ENCODE assay signal across 8 mouse cellular contexts in the genomic region with DNA sequence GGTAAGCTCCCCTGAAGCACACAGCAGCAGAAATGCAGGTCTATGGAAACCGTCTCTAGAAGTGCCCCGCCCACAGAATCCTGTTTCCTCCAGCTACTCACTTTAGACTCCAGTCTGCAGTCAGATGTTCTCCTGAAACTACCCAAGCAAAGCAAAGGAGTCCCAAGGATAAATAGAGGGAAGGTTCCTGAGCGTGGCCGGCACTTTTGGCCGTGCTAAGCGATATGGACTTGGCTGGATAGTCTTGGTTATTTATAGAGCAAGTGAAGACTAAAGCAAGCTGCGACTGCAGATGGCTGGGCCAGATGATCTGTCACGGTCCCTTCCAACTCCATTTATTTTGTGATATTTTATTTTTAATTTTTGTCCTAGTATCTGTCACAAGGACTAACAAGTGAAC.
DNase-seq lines count a peak whose midpoint lies in the region; ATAC-seq and TF ChIP-seq lines count a peak whose summit lies in the region.

No protein-coding gene starts in this region.

- ATAC-seq in lung, embryonic 14.5 days (ENCODE audit: insufficient read depth), result peak; percentile 49; the same call in 1 of the 2 replicates
- ATAC-seq in liver, embryonic 11.5 days (replicated peaks; ENCODE audit: low FRiP score), result no peak

- no peak overlapping the region for H3K27ac ChIP-seq in lung, embryonic 14.5 days (ENCODE audit: low read depth)
- no peak overlapping the region for H3K27ac ChIP-seq in liver, embryonic 11.5 days (ENCODE audit: low read depth, low read length)

- H3K4me2 ChIP-seq in lung, embryonic 14.5 days, result 0 out of 2 replicates have a peak overlapping the region, but pooled peaks have one; percentile 7
- H3K4me2 ChIP-seq in liver, embryonic 11.5 days, result no peak overlapping the region

- H3K9ac ChIP-seq in lung, embryonic 14.5 days, result no peak overlapping the region
- no peak overlapping the region for H3K9ac ChIP-seq in liver, embryonic 11.5 days (ENCODE audit: low read depth, low read length)

- H3K4me3 ChIP-seq in lung, embryonic 14.5 days (ENCODE audit: low read depth, low read length), result no peak overlapping the region
- no peak overlapping the region for H3K4me3 ChIP-seq in lung, adult 2 months (replicated peaks; ENCODE audit: extremely low read depth, low read depth, low read length)
- no peak overlapping the region for H3K4me3 ChIP-seq in liver, embryonic 11.5 days (ENCODE audit: low read depth, low read length)

- no peak for TF ChIP-seq POLR2A in lung, adult 2 months (IDR thresholded peaks at IDR 0.05; ENCODE audit: borderline replicate concordance, extremely low read depth, low read depth, low read length)

- DNase-seq in lung, embryonic 14.5 days, result peak; percentile 65
- DNase-seq in lung, adult 2 months, result no peak
- DNase-seq in gastrocnemius, adult 8-10 months (ENCODE audit: low spot score in 2 of 2), result peak; percentile 28 to 57
- DNase-seq in layer of hippocampus, adult 18-20 months (ENCODE audit: low spot score in 2 of 2), result peak; percentile 35 to 75
- peak; percentile 32 for DNase-seq in right cerebral cortex, postnatal 25 days
- DNase-seq in liver, embryonic 11.5 days (ENCODE audit: low spot score), result no peak
- DNase-seq in thymus, postnatal 4 days, result no peak
- no peak for DNase-seq in adrenal gland, postnatal 36 days

- H3K27me3 ChIP-seq in lung, embryonic 14.5 days (ENCODE audit: insufficient read depth, low read length), result no peaks in the 10 kb centered on the region
- H3K27me3 ChIP-seq in liver, embryonic 11.5 days (replicated peaks; ENCODE audit: control insufficient read depth, insufficient read depth, low read length), result no peaks in the 10 kb centered on the region

- 52% methylated on average over 8 of the region's 8 CpGs for WGBS in lung, embryonic 14.5 days
- 52% methylated on average over 8 of the region's 8 CpGs for WGBS in lung, adult 2 months
- WGBS in liver, embryonic 11.5 days, result 79% methylated on average over 8 of the region's 8 CpGs

- 0 out of 2 replicates have a peak, but pooled peaks cover 3% of the 10 kb centered on the region for H3K4me1 ChIP-seq in lung, embryonic 14.5 days (ENCODE audit: insufficient read depth)
- no peaks in the 10 kb centered on the region for H3K4me1 ChIP-seq in lung, adult 2 months (ENCODE audit: control insufficient read depth, insufficient read depth, low read length)
- no peaks in the 10 kb centered on the region for H3K4me1 ChIP-seq in liver, embryonic 11.5 days (replicated peaks; ENCODE audit: control insufficient read depth, insufficient read depth, low read length)

- H3K9me3 ChIP-seq in lung, embryonic 14.5 days (ENCODE audit: low read depth, low read length), result no peaks in the 10 kb centered on the region
- no peaks in the 10 kb centered on the region for H3K9me3 ChIP-seq in liver, embryonic 11.5 days (ENCODE audit: control insufficient read depth, low read length)

- TF ChIP-seq CTCF in lung, embryonic 14.5 days (IDR thresholded peaks at IDR 0.05; ENCODE audit: low read depth), result no peak
- no peak for TF ChIP-seq CTCF in lung, adult 2 months (IDR thresholded peaks at IDR 0.05; ENCODE audit: insufficient read depth, low read length)

- no peaks in the 10 kb centered on the region for H3K36me3 ChIP-seq in lung, embryonic 14.5 days (ENCODE audit: insufficient read depth)
- no peaks in the 10 kb centered on the region for H3K36me3 ChIP-seq in liver, embryonic 11.5 days (ENCODE audit: control insufficient read depth, insufficient read depth, low read length)

Comparison
In these comparisons a context has a peak if more than half of its experiments do, and no peak if none do; other contexts are left out.
1. DNase-seq: peak in lung, embryonic 14.5 days (single experiment), gastrocnemius, adult 8-10 months (2 of 2), layer of hippocampus, adult 18-20 months (2 of 2) and right cerebral cortex, postnatal 25 days (single experiment); none in lung, adult 2 months (single experiment), liver, embryonic 11.5 days (single experiment), thymus, postnatal 4 days (single experiment) and adrenal gland, postnatal 36 days (0 of 2).